Mouse (Mus musculus): Measurements from ENCODE around the gene Tldc2.

The Tldc2 gene

DNA sequence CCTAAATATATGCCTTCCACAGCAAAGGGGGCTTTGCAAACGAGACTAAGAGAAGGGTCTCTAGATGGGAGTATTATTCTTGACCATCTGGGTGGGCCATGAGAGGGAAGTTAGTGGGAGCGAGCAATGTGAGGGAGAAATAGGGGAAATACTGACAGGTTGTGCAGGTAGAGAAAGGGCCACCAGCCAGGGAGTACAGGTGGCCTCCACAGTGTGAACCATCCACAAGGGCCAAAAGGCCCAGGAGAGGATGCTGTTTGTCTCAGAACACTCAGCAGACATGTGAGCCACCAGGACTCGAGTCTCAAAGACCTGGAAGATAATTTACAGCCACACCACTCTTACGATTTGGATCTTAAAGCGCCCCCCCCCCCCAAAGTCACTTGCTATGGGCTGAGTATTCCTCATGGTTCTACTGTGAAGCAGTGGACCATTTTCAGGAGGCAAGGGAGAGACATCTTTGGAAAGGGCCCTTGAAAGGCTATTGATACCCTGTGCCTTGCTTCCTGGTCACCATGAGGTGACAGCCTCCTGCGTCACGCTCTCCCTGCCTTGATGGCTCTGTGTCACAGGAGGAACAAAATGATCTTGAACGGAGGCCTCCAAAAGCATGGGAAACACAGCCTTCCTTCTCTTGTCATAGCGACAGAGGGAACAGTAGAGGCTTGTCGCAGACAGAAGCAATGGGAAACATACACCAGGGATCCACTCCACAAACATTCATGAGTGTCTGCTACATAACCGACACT is 26.1 kb upstream of the Tldc2 start:
- DNase-seq (ENCODE audit: low read depth, low spot score) = no peak

DNA sequence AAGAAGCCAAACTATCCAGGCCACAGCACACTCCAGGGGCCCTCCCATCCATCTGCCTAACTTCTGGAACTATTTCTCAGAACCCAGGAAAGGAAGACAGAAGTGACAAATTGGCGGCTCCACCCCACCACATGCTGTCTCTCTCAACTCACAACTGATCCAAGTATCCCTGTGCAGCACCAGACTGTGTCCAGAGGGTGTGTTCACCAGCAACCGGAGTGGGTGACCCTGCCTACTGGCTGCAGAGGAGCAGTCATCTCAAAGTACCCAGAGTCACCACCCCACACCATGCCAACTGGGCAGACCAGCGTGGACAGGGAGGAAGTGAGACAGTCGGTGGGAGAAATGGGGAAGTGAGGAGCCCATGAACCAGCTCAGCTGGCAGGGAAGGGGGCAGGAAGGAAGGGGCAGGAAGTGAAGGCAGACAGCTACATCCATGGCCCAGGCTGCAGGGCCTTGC is 23.6 kb upstream of the Tldc2 start:
- DNase-seq (ENCODE audit: low read depth, low spot score) = no peak

DNA sequence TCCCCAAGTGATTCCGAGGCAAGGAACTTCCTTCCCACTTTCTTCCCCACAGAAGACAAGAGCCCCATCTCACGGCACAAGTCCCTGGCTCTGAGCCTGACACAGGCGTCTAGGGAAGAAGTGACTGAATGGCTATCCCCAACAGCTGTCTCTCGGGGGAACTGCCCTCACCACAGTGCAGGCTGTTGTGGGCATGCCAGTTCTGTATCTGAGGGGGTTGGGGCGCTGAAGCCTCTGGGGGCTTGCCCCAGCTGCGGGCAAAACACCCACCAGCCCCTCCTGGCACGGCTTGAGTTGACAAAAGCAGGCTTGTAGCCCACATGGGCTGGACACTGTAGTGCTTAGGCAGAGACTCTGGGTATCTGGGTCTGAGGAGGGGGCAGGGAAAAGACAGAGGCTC is 22.7 kb upstream of the Tldc2 start:
- DNase-seq (ENCODE audit: low read depth, low spot score) = no peak

DNA sequence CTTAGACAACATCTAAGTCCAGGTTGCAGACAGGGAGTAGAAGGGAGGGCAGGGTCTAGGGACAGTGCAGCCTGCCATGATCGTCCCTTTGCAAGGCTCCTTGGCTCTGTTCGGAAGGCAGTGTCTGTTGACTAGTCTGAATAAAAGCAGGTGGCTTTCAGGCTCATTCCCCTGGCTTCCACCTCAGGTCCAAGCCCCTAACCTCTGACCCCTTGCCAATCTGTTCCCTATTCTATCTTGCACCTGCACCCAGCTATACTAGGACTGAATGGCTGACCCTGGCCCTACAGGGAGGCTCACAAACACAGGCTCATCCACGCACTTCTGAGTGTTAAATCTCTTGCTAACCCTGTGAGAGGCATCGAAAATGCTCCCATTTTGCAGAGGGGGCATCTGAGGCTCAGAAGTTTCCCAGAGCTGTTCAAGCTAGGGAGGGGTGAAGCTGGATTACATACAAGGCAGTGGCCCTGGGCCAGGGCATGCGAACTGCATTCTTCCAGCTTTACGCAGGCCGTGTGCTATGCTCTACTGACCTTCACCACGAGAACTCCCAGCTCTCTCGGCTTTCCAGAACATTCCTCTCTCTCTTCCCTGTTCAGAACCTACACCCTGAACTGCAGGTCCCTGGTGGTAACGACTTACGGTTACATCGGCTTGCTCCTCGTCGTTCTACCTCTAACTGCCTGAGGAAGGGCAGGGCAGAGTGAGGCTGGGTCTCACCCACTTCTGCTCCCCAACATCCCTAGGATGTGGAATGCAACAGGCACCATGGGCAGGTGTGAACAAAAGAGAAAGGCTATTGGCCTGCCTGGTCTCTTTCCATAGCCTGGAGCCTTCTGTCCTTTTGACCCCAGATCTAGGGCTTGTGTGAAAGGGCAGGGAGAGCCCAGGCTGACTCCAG is 21.6 kb upstream of the Tldc2 start:
- DNase-seq (ENCODE audit: low read depth, low spot score) = no peak

- no peak for DNase-seq (ENCODE audit: low read depth, low spot score)
Measured at GRCm38 (mm10) chr2:157065879-157066226, 21.0 kb upstream of the Tldc2 start.

DNA sequence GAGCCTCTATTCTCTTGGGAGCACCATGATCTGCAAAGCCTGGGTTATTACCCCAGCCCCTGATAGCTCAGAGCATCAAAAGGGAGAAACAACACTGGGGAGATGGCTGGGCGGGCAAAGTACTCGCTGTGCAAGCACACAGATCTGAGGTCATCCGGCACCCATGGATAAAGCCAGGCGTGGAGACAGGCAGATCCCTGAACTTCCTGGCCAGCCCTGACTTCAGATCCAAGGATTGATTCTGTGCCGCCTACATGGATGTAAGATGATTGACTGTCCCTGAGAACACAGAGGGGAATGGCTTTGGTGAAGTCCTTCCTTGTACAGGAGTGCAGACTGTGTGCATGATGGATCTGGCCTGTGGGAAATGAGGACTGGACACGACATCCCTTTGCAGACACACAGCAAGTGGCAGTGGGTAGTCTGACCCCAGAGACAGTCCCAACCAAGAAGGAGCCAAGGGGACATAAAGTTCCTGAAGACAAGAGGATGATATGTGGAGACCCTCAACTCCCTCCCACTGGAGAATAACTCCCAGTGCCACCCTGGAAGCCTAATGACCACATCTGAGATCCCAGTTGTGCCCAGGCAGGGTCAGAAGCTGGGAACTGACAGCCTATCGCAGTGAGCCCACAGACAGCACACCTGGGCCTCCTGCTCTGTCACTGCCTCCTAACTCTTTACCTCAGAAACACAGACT is 20.0 kb upstream of the Tldc2 start:
- no peak for DNase-seq (ENCODE audit: low read depth, low spot score)

- no peak for DNase-seq (ENCODE audit: low read depth, low spot score)
Measured at GRCm38 (mm10) chr2:157068701-157069354, 18.0 kb upstream of the Tldc2 start.

DNA sequence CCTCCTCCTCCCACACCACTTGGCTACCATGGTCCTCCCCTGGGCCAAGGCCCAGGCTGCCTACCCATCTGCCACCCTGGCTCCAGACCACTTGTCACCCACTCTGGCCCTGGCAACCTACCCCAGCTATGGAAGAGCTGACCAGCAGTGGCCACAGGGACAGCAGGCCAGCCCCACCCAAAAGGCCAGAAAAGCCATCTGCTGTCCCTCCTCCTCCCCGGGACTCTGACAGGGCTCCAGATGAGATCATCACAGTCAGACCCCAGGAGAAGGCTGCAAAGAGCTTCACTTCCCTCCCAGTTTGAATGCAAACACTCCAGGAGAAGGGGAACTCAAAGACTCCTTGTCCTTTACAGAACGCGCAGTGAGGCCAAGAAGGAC is 17.5 kb upstream of the Tldc2 start:
- no peak for DNase-seq (ENCODE audit: low read depth, low spot score)

DNA sequence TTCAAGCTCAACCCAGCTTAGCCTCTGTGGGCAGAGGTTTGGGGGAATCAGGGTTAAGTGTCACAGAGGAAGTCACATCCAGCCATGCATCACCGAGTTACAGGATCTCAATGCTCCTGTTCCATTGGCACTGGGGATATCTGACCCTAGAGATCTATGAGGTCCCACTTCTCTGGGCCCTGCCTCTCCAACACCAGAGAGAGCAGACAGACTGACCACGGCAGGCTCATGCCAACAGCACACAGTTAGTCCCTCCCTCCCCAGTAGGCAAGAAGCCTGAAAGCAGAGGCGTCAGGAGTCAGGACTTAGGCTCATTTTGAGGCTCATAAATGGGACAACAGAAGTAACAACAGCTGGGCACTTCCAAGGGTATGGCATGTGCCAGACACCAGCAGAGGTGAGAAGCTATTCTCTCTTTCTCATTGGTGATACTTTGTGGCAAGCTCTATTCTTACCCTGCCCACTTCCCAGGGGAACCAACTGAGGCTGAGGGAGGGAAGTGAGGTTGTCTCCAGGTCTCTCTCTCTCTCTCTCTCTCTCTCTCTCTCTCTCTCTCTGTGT is 17.0 kb upstream of the Tldc2 start:
- no peak for DNase-seq (ENCODE audit: low read depth, low spot score)

DNA sequence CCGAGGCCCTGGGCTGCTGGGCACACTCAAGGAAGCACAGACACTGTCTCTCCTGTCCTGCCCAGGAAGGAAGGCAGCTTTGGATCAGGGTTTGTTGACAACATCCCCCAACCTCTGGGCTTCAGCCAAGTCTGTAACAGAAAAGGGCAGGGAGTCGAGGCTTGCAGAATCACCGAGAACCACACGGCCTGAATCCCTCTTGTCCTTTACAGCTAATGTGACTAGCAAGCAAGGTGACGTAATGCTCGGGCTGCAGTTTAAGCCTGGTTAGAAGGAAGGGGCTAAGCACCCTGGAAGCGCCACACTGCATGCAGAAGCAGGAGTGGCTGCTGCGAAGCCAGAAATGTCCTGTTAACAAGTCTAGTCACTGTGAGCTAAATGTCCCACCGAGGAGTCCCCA is 16.5 kb upstream of the Tldc2 start:
- no peak for DNase-seq (ENCODE audit: low read depth, low spot score)

- DNase-seq (ENCODE audit: low read depth, low spot score) = no peak
Measured at GRCm38 (mm10) chr2:157071556-157071955, 15.3 kb upstream of the Tldc2 start.

GRCm38 (mm10) chr2:157072316-157072990 is 14.4 kb upstream of the Tldc2 start:
- DNase-seq (ENCODE audit: low read depth, low spot score) = no peak

GRCm38 (mm10) chr2:157073378-157074052 is 13.3 kb upstream of the Tldc2 start:
- no peak for DNase-seq (ENCODE audit: low read depth, low spot score)

- no peak for DNase-seq (ENCODE audit: low read depth, low spot score)
Measured at GRCm38 (mm10) chr2:157074186-157074724, 12.6 kb upstream of the Tldc2 start.

DNA sequence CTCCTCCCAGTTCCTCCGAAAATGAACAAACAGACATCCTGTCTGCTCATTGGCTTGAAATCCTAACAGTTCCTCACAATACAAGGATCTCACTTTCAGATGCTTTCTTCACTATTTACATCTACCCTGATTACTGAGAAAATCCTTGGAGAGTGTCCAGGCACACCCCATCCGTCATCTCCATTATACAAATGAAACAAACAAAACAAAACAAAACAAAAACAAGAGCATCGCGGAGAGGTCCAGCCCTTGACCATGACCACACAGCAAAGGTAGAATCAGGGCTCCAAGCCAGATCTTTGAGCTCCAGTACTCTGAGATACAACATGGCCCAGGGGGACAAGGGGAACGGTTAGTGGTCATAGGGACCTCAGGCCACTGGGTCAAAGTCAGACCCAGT is 12.1 kb upstream of the Tldc2 start:
- no peak for DNase-seq (ENCODE audit: low read depth, low spot score)

DNA sequence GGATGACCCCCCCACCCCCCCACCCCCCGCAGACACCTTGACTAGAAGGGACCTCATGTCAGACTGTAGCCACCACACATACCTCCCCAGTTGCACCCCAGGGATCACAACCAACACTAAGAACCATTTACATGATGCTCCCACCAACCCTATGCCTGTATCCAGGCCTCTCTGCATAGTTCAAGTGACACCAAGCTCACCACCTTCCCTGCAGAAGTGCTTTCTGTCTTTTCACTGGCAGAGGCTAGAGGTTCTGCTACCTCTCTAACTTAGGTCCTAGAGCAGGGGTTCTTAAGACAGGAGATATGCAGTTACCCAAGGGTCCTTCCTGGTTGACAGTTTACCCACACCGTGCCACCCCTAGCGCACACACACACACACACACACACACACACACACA is 11.6 kb upstream of the Tldc2 start:
- no peak for DNase-seq (ENCODE audit: low read depth, low spot score)

GRCm38 (mm10) chr2:157075685-157076084 is 11.2 kb upstream of the Tldc2 start:
- no peak for DNase-seq (ENCODE audit: low read depth, low spot score)

- no peak for DNase-seq (ENCODE audit: low read depth, low spot score)
Measured at GRCm38 (mm10) chr2:157076585-157076984, 10.3 kb upstream of the Tldc2 start.

- no peak for DNase-seq (ENCODE audit: low read depth, low spot score)
Measured at GRCm38 (mm10) chr2:157077160-157077559, 9.7 kb upstream of the Tldc2 start.

DNA sequence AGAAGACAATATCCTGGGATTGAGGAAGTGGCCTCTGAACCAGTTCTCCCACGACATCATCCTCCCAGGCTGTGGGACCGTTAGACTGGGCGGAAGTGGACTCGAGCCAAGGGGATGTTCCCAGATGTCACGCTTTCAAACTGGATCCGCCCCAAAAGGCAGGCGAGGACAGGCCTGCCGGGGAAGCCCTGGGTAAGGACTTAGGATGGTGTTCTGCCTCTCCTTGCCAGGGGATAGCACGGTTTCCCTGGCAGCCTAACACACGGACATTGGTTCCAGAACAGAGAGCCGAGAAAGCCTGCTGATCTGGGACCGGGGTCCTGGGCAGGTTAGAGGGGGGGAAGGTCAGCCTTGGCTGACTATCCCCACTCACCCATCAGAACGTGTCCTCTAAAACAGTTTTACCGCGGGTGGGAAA is 9.2 kb upstream of the Tldc2 start:
- DNase-seq (ENCODE audit: low read depth, low spot score) = no peak
